In genomic region chr19:4811909-4812242, GRCm38 (mm10) we compare ENCODE assay signal across 8 mouse cellular contexts. TPM values are rescaled to one million over a fixed set of nuclear protein-coding genes. Genes with fewer than 3 reads are reported as not detected.
DNase-seq lines count a peak whose midpoint lies in the region; ATAC-seq and TF ChIP-seq lines count a peak whose summit lies in the region.

No protein-coding gene starts in this region.

- peak overlapping the region; percentile 89 for H3K9ac ChIP-seq in liver, embryonic 12.5 days

- no peaks in the 10 kb centered on the region for H3K27me3 ChIP-seq in testis, adult 2 months (ENCODE audit: control insufficient read depth, insufficient read depth, low read length)
- no peaks in the 10 kb centered on the region for H3K27me3 ChIP-seq in liver, embryonic 12.5 days (replicated peaks)

- H3K9me3 ChIP-seq in liver, embryonic 12.5 days (replicated peaks) = no peaks in the 10 kb centered on the region; the same call in 1 of the 2 replicates

- TF ChIP-seq CTCF in gastrocnemius, adult 2 months (IDR thresholded peaks at IDR 0.05) = no peak
- no peak for TF ChIP-seq CTCF in testis, adult 2 months (IDR thresholded peaks at IDR 0.05; ENCODE audit: control insufficient read depth, insufficient read depth, insufficient replicate concordance, low read depth, low read length)

- peak overlapping the region; percentile 90 for H3K4me2 ChIP-seq in liver, embryonic 12.5 days

- intact Hi-C loops in gastrocnemius, adult 2 months (cut with DNase I) = loop anchor here (1.0 to 5.0 kb wide), 3 partner anchors 18 to 55 kb away; partner anchors contain the start of gene Rbm4b

- ATAC-seq in liver, embryonic 12.5 days = no peak; the same call in 1 of the 2 replicates

- no peak for TF ChIP-seq POLR2A in testis, adult 2 months (IDR thresholded peaks at IDR 0.05; ENCODE audit: control insufficient read depth, low read depth, low read length)

- peaks cover 2% of the 10 kb centered on the region; the same call in 1 of the 2 replicates for H3K36me3 ChIP-seq in testis, adult 2 months (ENCODE audit: control insufficient read depth, insufficient read depth, low read length)
- H3K36me3 ChIP-seq in liver, embryonic 12.5 days = peaks cover 11% of the 10 kb centered on the region; the same call in 1 of the 2 replicates

- DNase-seq in gastrocnemius, adult 2 months = no peak
- no peak for DNase-seq in gastrocnemius, postnatal 4 days (ENCODE audit: low spot score in 2 of 2)
- DNase-seq in testis, postnatal 14 days (ENCODE audit: low spot score) = no peak
- no peak for DNase-seq in B cell, adult 2 months
- no peak for DNase-seq in embryo, embryonic 9.5 days (ENCODE audit: extremely low spot score)
- DNase-seq in cerebellum, adult 9-11 months = no peak

- H3K27ac ChIP-seq in gastrocnemius, adult 2 months = peak overlapping the region; percentile 99
- peak overlapping the region; percentile 98 for H3K27ac ChIP-seq in testis, adult 2 months (ENCODE audit: control insufficient read depth, insufficient read depth, low read depth, low read length)
- peak overlapping the region; percentile 96 for H3K27ac ChIP-seq in liver, embryonic 12.5 days

- H3K4me1 ChIP-seq in testis, adult 2 months (ENCODE audit: control insufficient read depth, insufficient read depth, low read length) = no peaks in the 10 kb centered on the region; the same call in 1 of the 2 replicates
- H3K4me1 ChIP-seq in liver, embryonic 12.5 days = peaks cover 36% of the 10 kb centered on the region

- peak overlapping the region; percentile 91 for H3K4me3 ChIP-seq in gastrocnemius, adult 2 months
- peak overlapping the region; percentile 95 for H3K4me3 ChIP-seq in testis, adult 2 months (ENCODE audit: control insufficient read depth, low read depth, low read length)
- H3K4me3 ChIP-seq in liver, embryonic 12.5 days = peak overlapping the region; percentile 96

- WGBS in liver, embryonic 12.5 days (ENCODE audit: insufficient replicate concordance) = 4% methylated on average over 12 of the region's 12 CpGs

RNA-seq across cellular contexts. Expression of gene Rbm14, which starts 0.4 kb away (rescaled TPM):
- total RNA-seq in gastrocnemius, adult 2 months (2021) = 10 to 100 TPM; 10.4 to 13.6 TPM
- 10 to 100 TPM; 33.6 to 46.1 TPM for total RNA-seq in gastrocnemius, postnatal 4 days (2021)
- 44.0 and 45.7 TPM in 2 replicates for polyA plus RNA-seq in testis, adult 2 months (2012; rRNA removed)
- polyA plus RNA-seq in liver, embryonic 12.5 days (2016; fragmentation: Nextera tagmentation; extraction: Ambion mirVana) = 62.0 and 63.5 TPM in 2 replicates

RNA-seq across cellular contexts. Expression of gene Gm21992, which starts 0.5 kb away (rescaled TPM):
- total RNA-seq in gastrocnemius, adult 2 months (2021) = 10 to 100 TPM; 11.3 to 14.0 TPM
- 10 to 100 TPM; 15.4 to 22.9 TPM for total RNA-seq in gastrocnemius, postnatal 4 days (2021)
- polyA plus RNA-seq in testis, adult 2 months (2012; rRNA removed) = 5.9 and 9.4 TPM in 2 replicates
- 18.1 and 18.9 TPM in 2 replicates for polyA plus RNA-seq in liver, embryonic 12.5 days (2016; fragmentation: Nextera tagmentation; extraction: Ambion mirVana)

RNA-seq across cellular contexts. Expression of gene Rbm4, which starts 18.2 kb away (rescaled TPM):
- total RNA-seq in gastrocnemius, adult 2 months (2021) = 10 to 100 TPM; 32.1 to 35.5 TPM
- total RNA-seq in gastrocnemius, postnatal 4 days (2021) = 10 to 100 TPM; 53.3 to 68.4 TPM
- 22.6 and 26.4 TPM in 2 replicates for polyA plus RNA-seq in testis, adult 2 months (2012; rRNA removed)
- polyA plus RNA-seq in liver, embryonic 12.5 days (2016; fragmentation: Nextera tagmentation; extraction: Ambion mirVana) = 30.7 and 32.6 TPM in 2 replicates

RNA-seq across cellular contexts. Expression of gene Ccs, which starts 27.3 kb away (rescaled TPM):
- 10 to 100 TPM; 17.4 to 24.8 TPM for total RNA-seq in gastrocnemius, adult 2 months (2021)
- 10 to 100 TPM; 40.7 to 44.0 TPM for total RNA-seq in gastrocnemius, postnatal 4 days (2021)
- 57.9 and 66.4 TPM in 2 replicates for polyA plus RNA-seq in testis, adult 2 months (2012; rRNA removed)
- 40.3 and 43.6 TPM in 2 replicates for polyA plus RNA-seq in liver, embryonic 12.5 days (2016; fragmentation: Nextera tagmentation; extraction: Ambion mirVana)

RNA-seq across cellular contexts. Expression of gene Ccdc87, which starts 27.3 kb away (rescaled TPM):
- not detected for total RNA-seq in gastrocnemius, adult 2 months (2021)
- total RNA-seq in gastrocnemius, postnatal 4 days (2021) = under 1 TPM in 1 of 2 experiments, not detected in 1; 0.07 TPM
- polyA plus RNA-seq in testis, adult 2 months (2012; rRNA removed) = 39.4 and 40.3 TPM in 2 replicates
- not detected in 2 replicates for polyA plus RNA-seq in liver, embryonic 12.5 days (2016; fragmentation: Nextera tagmentation; extraction: Ambion mirVana)
